Mouse (Mus musculus) T-helper 1 cell (primary cell): ENCODE data around the gene 4933407L21Rik.
"Not testable (repeated sequence)": the region's sequence is repeated elsewhere in the genome, so short reads cannot be mapped to it uniquely, and the experiment has no call there.

ENCODE experiments used
- in situ Hi-C: fragments of 300-600 bp; cut with MboI, MseI; formaldehyde crosslinking; loops from one replicate; pipeline ENCODE4 v1.15.1; 2025; ENCODE audit warnings: high pct_unique_total_duplicates

4933407L21Rik gene

GRCm38 (mm10) chr1:85957942-85958619, 29.8 kb downstream of the 4933407L21Rik start:
- in situ Hi-C loops = no loop called here

- in situ Hi-C loops = no loop called here
These were observed 31.0 kb downstream of the 4933407L21Rik start for GRCm38 (mm10) chr1:85959129-85959888.

GRCm38 (mm10) chr1:85959889-85960276, 31.6 kb downstream of the 4933407L21Rik start:
- in situ Hi-C loops = no loop called here

- in situ Hi-C loops = no loop called here
These were observed 32.6 kb downstream of the 4933407L21Rik start, which contains the start of gene Gpr55 for GRCm38 (mm10) chr1:85960873-85961272. Gene Gpr55 (minus strand): TSS chr1:85961007.

DNA sequence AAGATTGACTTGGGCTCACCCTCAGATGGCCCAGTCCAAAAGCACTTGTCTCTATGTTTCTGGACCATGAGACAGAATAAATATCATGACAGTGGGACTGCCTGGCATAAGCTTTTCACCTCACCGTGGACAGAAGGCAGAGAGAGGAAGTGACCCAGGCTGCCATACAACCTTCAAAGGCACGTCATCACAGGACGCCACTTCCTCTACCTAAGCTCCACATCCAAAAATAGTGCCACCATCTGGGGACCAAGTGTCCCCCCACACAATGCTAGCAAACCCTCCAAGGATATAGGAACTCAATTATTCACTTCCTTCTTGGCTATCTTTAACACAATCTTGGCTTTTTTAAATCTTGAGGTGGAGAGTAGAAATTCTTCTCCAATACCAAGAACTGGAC, 33.8 kb downstream of the 4933407L21Rik start:
- in situ Hi-C loops = no loop called here

- in situ Hi-C loops = no loop called here
These were observed 37.6 kb downstream of the 4933407L21Rik start for GRCm38 (mm10) chr1:85965856-85966255.

GRCm38 (mm10) chr1:85969081-85969480, 40.8 kb downstream of the 4933407L21Rik start:
- in situ Hi-C loops = no loop called here

- in situ Hi-C loops = no loop called here
These were observed 41.2 kb downstream of the 4933407L21Rik start for GRCm38 (mm10) chr1:85969519-85969918.

DNA sequence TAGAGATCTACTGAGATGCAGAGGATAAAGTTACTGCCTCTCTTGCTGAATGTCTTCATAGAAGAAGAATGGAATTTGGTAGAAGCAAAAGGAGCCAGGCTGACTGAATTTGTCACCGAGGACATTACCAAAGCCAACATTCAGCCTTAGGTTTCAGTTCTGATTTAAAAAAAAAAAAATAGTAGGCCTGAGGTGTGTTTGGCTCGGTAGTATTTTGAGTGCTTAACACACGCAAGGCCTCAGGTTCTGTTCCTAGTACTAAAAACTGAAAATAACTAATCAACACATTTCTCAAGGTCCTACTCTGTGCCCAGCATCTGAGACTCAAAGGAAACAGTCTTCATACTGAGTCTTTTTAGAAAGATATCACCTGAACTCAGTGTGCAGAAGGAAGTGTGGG, 42.8 kb downstream of the 4933407L21Rik start:
- in situ Hi-C loops = no loop called here

DNA sequence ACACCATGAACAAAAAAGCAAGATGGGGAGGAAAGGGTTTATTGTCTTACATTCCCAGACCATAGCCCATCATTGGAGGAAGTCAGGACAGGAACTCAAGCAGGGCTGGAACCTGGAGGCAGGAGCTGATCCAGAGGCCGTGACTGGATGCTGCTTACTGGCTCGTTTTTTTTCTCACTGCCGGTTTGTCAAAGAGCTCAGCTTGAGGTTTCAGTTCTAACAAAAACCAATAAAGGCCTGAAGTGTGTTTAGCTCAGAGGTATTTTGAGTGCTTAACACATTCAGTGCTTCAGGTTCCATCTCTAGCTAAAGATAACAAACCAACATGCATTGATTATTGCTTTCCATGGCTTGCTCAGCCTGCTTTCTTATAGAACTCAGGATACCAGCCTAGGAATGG, 44.1 kb downstream of the 4933407L21Rik start:
- in situ Hi-C loops = no loop called here

GRCm38 (mm10) chr1:85973468-85973877, 45.2 kb downstream of the 4933407L21Rik start:
- in situ Hi-C loops = no loop called here

- in situ Hi-C loops = no loop called here
These were observed 49.4 kb downstream of the 4933407L21Rik start for GRCm38 (mm10) chr1:85977709-85978108.

- in situ Hi-C loops = no loop called here
These were observed 53.6 kb downstream of the 4933407L21Rik start for GRCm38 (mm10) chr1:85981738-85982357.

- in situ Hi-C loops = no loop called here
These were observed 57.5 kb downstream of the 4933407L21Rik start for GRCm38 (mm10) chr1:85985784-85986183.

DNA sequence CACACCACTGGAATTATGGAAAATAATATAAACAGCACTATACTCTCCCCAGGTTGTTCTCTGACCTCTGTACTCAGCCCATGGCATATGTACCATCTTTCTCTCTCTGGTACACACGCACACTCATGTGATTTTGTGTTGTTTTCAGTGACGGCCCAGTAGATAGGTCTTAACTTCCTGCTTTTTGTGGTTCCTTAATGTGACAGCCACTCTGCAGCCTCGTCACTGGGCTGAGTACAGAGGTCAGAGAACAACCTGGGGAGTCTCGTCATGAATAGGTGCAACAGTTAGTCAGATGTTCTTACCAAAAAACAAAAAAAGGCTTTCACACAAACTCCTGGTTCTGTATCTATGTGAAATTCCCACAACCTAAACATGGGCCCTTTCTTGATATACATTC, 60.1 kb downstream of the 4933407L21Rik start:
- in situ Hi-C loops = no loop called here

GRCm38 (mm10) chr1:85988882-85989281, 60.6 kb downstream of the 4933407L21Rik start:
- in situ Hi-C loops = not testable (repeated sequence)
